Mouse (Mus musculus): ENCODE results near the gene Nsl1.

DNA sequence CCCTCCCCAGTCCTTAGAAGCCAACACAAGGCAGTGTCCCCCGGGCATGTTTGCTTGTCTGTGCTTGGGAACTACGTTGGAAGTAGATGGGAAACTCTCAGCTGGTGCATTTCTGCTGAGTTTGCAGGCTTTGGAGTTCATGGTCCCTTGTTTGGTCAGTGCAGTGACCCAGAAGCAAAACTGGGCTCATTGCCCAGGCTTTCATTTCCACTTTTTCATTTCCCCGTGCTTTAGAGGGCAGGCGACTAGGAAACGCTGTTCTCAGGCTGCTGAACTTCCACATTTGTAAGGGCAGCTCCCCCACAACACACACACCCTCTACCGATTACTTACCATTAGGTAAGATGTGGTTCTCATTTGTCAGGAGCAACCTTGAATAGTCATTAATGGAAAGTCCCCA lies 10.2 kb downstream of the Nsl1 start:
- TF ChIP-seq CTCF (IDR thresholded peaks at IDR 0.05), result no peak
- no peak for TF ChIP-seq EP300 (IDR thresholded peaks at IDR 0.05)

All from lung, postnatal 0 days (tissue).